Mouse (Mus musculus): Measurements from ENCODE around the gene Ube2a. TPM values are rescaled to one million over a fixed set of nuclear protein-coding genes. Genes with fewer than 3 reads are reported as not detected.

The Ube2a gene
- polyA plus RNA-seq, 1 experiment: 206 TPM

GRCm38 (mm10) chrX:36841698-36842097, 32.0 kb upstream of the Ube2a start:
- H3K9me3 ChIP-seq: no peaks in the 10 kb centered on the region
- peaks cover 25% of the 10 kb centered on the region for H3K4me1 ChIP-seq
- peaks cover 4% of the 10 kb centered on the region for H3K36me3 ChIP-seq (replicated peaks; ENCODE audit: low read length)
- H3K27me3 ChIP-seq (replicated peaks): no peaks in the 10 kb centered on the region
- TF ChIP-seq FLI1 (IDR thresholded peaks at IDR 0.05; ENCODE audit: low read length) (no peak), GATA1 (IDR thresholded peaks at IDR 0.05; ENCODE audit: borderline replicate concordance, low read length) (no peak)
- H3K4me3 ChIP-seq (replicated peaks): no peak overlapping the region

GRCm38 (mm10) chrX:36843346-36843990, 30.2 kb upstream of the Ube2a start:
- no peaks in the 10 kb centered on the region for H3K27me3 ChIP-seq (replicated peaks)
- no peak overlapping the region for H3K4me3 ChIP-seq (replicated peaks)
- TF ChIP-seq FLI1 (IDR thresholded peaks at IDR 0.05; ENCODE audit: low read length) (no peak), GATA1 (IDR thresholded peaks at IDR 0.05; ENCODE audit: borderline replicate concordance, low read length) (no peak)
- H3K36me3 ChIP-seq (replicated peaks; ENCODE audit: low read length): peaks cover 7% of the 10 kb centered on the region
- H3K4me1 ChIP-seq: peaks cover 25% of the 10 kb centered on the region
- no peaks in the 10 kb centered on the region for H3K9me3 ChIP-seq

- H3K9me3 ChIP-seq: no peaks in the 10 kb centered on the region
- no peak overlapping the region for H3K4me3 ChIP-seq (replicated peaks)
- H3K27me3 ChIP-seq (replicated peaks): no peaks in the 10 kb centered on the region
- TF ChIP-seq FLI1 (IDR thresholded peaks at IDR 0.05; ENCODE audit: low read length) (no peak), GATA1 (IDR thresholded peaks at IDR 0.05; ENCODE audit: borderline replicate concordance, low read length) (no peak)
- H3K36me3 ChIP-seq (replicated peaks; ENCODE audit: low read length): peaks cover 9% of the 10 kb centered on the region
- H3K4me1 ChIP-seq: peaks cover 2% of the 10 kb centered on the region
These were observed 26.5 kb upstream of the Ube2a start for GRCm38 (mm10) chrX:36847152-36847551.

GRCm38 (mm10) chrX:36852631-36853030, 21.1 kb upstream of the Ube2a start:
- H3K4me3 ChIP-seq (replicated peaks): no peak overlapping the region
- H3K36me3 ChIP-seq (replicated peaks; ENCODE audit: low read length): peaks cover 37% of the 10 kb centered on the region
- no peaks in the 10 kb centered on the region for H3K27me3 ChIP-seq (replicated peaks)
- TF ChIP-seq FLI1 (IDR thresholded peaks at IDR 0.05; ENCODE audit: low read length): no peak
- H3K9me3 ChIP-seq: no peaks in the 10 kb centered on the region
- H3K4me1 ChIP-seq: no peaks in the 10 kb centered on the region

GRCm38 (mm10) chrX:36863766-36864608, 9.7 kb upstream of the Ube2a start:
- Histone ChIP-seq H3K4me3 (replicated peaks) (peak overlapping the region; percentile 90), H3K4me1 (peaks cover 9% of the 10 kb centered on the region; the same call in 1 of the 2 replicates), H3K27me3 (replicated peaks) (no peaks in the 10 kb centered on the region), H3K9me3 (no peaks in the 10 kb centered on the region), H3K36me3 (replicated peaks; ENCODE audit: low read length) (peaks cover 7% of the 10 kb centered on the region)
- no peak for TF ChIP-seq FLI1 (IDR thresholded peaks at IDR 0.05; ENCODE audit: low read length)
- no peak for TF ChIP-seq GATA1 (IDR thresholded peaks at IDR 0.05; ENCODE audit: borderline replicate concordance, low read length)

- TF ChIP-seq GATA1 (IDR thresholded peaks at IDR 0.05; ENCODE audit: borderline replicate concordance, low read length): no peak
- TF ChIP-seq FLI1 (IDR thresholded peaks at IDR 0.05; ENCODE audit: low read length): no peak
- Histone ChIP-seq H3K27me3 (replicated peaks) (no peaks in the 10 kb centered on the region), H3K9me3 (no peaks in the 10 kb centered on the region), H3K36me3 (replicated peaks; ENCODE audit: low read length) (peaks cover 4% of the 10 kb centered on the region), H3K4me1 (peaks cover 9% of the 10 kb centered on the region; the same call in 1 of the 2 replicates), H3K4me3 (replicated peaks) (peak overlapping the region; percentile 90)
These were observed 8.9 kb upstream of the Ube2a start for GRCm38 (mm10) chrX:36864609-36865328.

- Histone ChIP-seq H3K4me3 (replicated peaks) (no peak overlapping the region), H3K27me3 (replicated peaks) (peaks cover 4% of the 10 kb centered on the region), H3K4me1 (peaks cover 10% of the 10 kb centered on the region; the same call in 1 of the 2 replicates), H3K36me3 (replicated peaks; ENCODE audit: low read length) (no peaks in the 10 kb centered on the region), H3K9me3 (peaks cover 9% of the 10 kb centered on the region; the same call in 1 of the 2 replicates)
- TF ChIP-seq GATA1 (IDR thresholded peaks at IDR 0.05; ENCODE audit: borderline replicate concordance, low read length) (no peak), FLI1 (IDR thresholded peaks at IDR 0.05; ENCODE audit: low read length) (no peak)
These were observed 3.3 kb upstream of the Ube2a start for GRCm38 (mm10) chrX:36870372-36870771.

GRCm38 (mm10) chrX:36874178-36874696, 537 bp downstream of the Ube2a start:
- Histone ChIP-seq H3K4me1 (peaks cover 13% of the 10 kb centered on the region; the same call in 1 of the 2 replicates), H3K27me3 (replicated peaks) (peaks cover 5% of the 10 kb centered on the region), H3K4me3 (replicated peaks) (peak overlapping the region; percentile 93), H3K36me3 (replicated peaks; ENCODE audit: low read length) (peaks cover 16% of the 10 kb centered on the region), H3K9me3 (peaks cover 9% of the 10 kb centered on the region; the same call in 1 of the 2 replicates)
- TF ChIP-seq GATA1 (IDR thresholded peaks at IDR 0.05; ENCODE audit: borderline replicate concordance, low read length): no peak
- TF ChIP-seq FLI1 (IDR thresholded peaks at IDR 0.05; ENCODE audit: low read length): no peak

GRCm38 (mm10) chrX:36874704-36875128, 1.0 kb downstream of the Ube2a start:
- no peak for TF ChIP-seq FLI1 (IDR thresholded peaks at IDR 0.05; ENCODE audit: low read length)
- TF ChIP-seq GATA1 (IDR thresholded peaks at IDR 0.05; ENCODE audit: borderline replicate concordance, low read length): no peak
- H3K36me3 ChIP-seq (replicated peaks; ENCODE audit: low read length): peaks cover 21% of the 10 kb centered on the region
- peaks cover 9% of the 10 kb centered on the region; the same call in 1 of the 2 replicates for H3K9me3 ChIP-seq
- peaks cover 13% of the 10 kb centered on the region; the same call in 1 of the 2 replicates for H3K4me1 ChIP-seq
- peak overlapping the region; percentile 93 for H3K4me3 ChIP-seq (replicated peaks)
- H3K27me3 ChIP-seq (replicated peaks): peaks cover 5% of the 10 kb centered on the region
